Mouse (Mus musculus) bone marrow macrophage, adult 2 months (primary cell): ENCODE measurements around the gene Akr1c6.

ENCODE experiments used
- CTCF ChIP-seq: IDR thresholded peaks from 2 replicates; pipeline ENCODE4 v1.5.1; 2012; ENCODE audit warnings: low read depth, mild to moderate bottlenecking, low read length, moderate library complexity
- POLR2A ChIP-seq: IDR thresholded peaks from 2 replicates; pipeline ENCODE4 v1.6.1; 2012; ENCODE audit warnings: mild to moderate bottlenecking, low read depth, low read length, borderline replicate concordance

DNA sequence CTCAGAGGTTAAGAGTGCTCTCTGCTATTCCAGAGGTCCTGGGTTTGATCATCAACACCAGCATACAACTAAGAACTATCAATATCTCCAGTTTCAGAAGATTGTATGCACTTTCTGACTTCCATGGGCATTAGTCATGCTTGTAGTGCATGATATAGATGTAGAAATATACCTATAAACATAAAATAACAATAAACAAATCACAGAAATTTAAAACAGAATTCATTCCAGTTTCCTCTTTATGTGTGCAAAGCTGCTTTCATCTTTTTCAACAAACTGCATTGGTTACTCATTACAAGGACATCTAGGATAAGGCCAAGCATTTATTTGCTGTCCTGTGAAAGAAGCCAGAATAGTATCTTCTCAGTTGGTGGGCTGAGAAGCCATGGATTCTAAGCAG lies at the start of gene Akr1c6:
- no peak for TF ChIP-seq CTCF
- TF ChIP-seq POLR2A: no peak
